Mouse (Mus musculus) embryo, embryonic 11 days (tissue): ENCODE data around the gene Ssr3.

Source experiments
- DNase-seq: peaks from one replicate; pipeline ENCODE4 v3.0.0-alpha.2; 2015

Gene Ssr3

GRCm38 (mm10) chr3:65373594-65374182 lies 18.7 kb downstream of the Ssr3 start:
- DNase-seq, result no peak

- no peak for DNase-seq
Measured at GRCm38 (mm10) chr3:65372552-65372951, 19.9 kb downstream of the Ssr3 start.

GRCm38 (mm10) chr3:65367944-65368343 lies 24.5 kb downstream of the Ssr3 start:
- DNase-seq, result no peak

GRCm38 (mm10) chr3:65365921-65366710 lies 26.3 kb downstream of the Ssr3 start:
- DNase-seq, result no peak

GRCm38 (mm10) chr3:65365184-65365583 lies 27.2 kb downstream of the Ssr3 start:
- no peak for DNase-seq

GRCm38 (mm10) chr3:65363438-65363837 lies 29.0 kb downstream of the Ssr3 start:
- DNase-seq, result no peak

- DNase-seq, result no peak
Measured at GRCm38 (mm10) chr3:65360163-65360969, 32.1 kb downstream of the Ssr3 start.

- no peak for DNase-seq
Measured at GRCm38 (mm10) chr3:65358841-65359240, 33.6 kb downstream of the Ssr3 start.

- DNase-seq, result no peak
Measured at GRCm38 (mm10) chr3:65358275-65358674, 34.1 kb downstream of the Ssr3 start.

GRCm38 (mm10) chr3:65355479-65355878 lies 36.9 kb downstream of the Ssr3 start:
- no peak for DNase-seq

GRCm38 (mm10) chr3:65353263-65354037 lies 39.0 kb downstream of the Ssr3 start:
- DNase-seq, result no peak

GRCm38 (mm10) chr3:65352278-65353127 lies 39.9 kb downstream of the Ssr3 start:
- peak; percentile 57 for DNase-seq

GRCm38 (mm10) chr3:65346176-65346575 lies 46.2 kb downstream of the Ssr3 start:
- no peak for DNase-seq

GRCm38 (mm10) chr3:65340173-65340951 lies 52.1 kb downstream of the Ssr3 start:
- DNase-seq, result no peak

- peak; percentile 31 for DNase-seq
Measured at GRCm38 (mm10) chr3:65337835-65338464, 54.5 kb downstream of the Ssr3 start.
